Comparison of ENCODE assay signal across 22 mouse cellular contexts in genomic region chr9:30344866-30345265, GRCm38 (mm10).
DNase-seq lines count a peak whose midpoint lies in the region; ATAC-seq and TF ChIP-seq lines count a peak whose summit lies in the region.
"Had no signal": no experiment of that assay in that cellular context is flagged by ENCODE, and none has a peak within 500 bp of the region (broad histone marks: within the 10 kb centered on the region; RNA-seq: fewer than 3 reads in every experiment).

No protein-coding gene starts in this region.

- H3K4me3 ChIP-seq in forebrain, embryonic 14.5 days (ENCODE audit: low read depth, low read length): no peak overlapping the region
- no peak overlapping the region for H3K4me3 ChIP-seq in forebrain, embryonic 11.5 days (ENCODE audit: low read depth, low read length)
- no peak overlapping the region for H3K4me3 ChIP-seq in forebrain, embryonic 16.5 days (replicated peaks; ENCODE audit: low read length)
- H3K4me3 ChIP-seq in forebrain, embryonic 12.5 days (replicated peaks): no peak overlapping the region
- H3K4me3 ChIP-seq: embryonic facial prominence, embryonic 10.5 days; embryonic facial prominence, embryonic 12.5 days had no signal

- no peak for TF ChIP-seq POLR2A in brain, embryonic 14.5 days (IDR thresholded peaks at IDR 0.05; ENCODE audit: borderline replicate concordance, extremely low read depth, insufficient read depth, insufficient read length, poor library complexity, severe bottlenecking)

- H3K36me3 ChIP-seq in forebrain, embryonic 14.5 days (ENCODE audit: control insufficient read depth, insufficient read depth, low read length): no peaks in the 10 kb centered on the region
- H3K36me3 ChIP-seq in forebrain, embryonic 11.5 days (ENCODE audit: control insufficient read depth, insufficient read depth, low read length): no peaks in the 10 kb centered on the region
- H3K36me3 ChIP-seq in forebrain, embryonic 16.5 days (ENCODE audit: control insufficient read depth, insufficient read depth): no peaks in the 10 kb centered on the region
- no peaks in the 10 kb centered on the region for H3K36me3 ChIP-seq in forebrain, embryonic 12.5 days (replicated peaks)
- H3K36me3 ChIP-seq: embryonic facial prominence, embryonic 10.5 days; embryonic facial prominence, embryonic 12.5 days; G1E had no signal

- no peak overlapping the region for H3K27ac ChIP-seq in forebrain, embryonic 14.5 days (ENCODE audit: low read depth, low read length)
- no peak overlapping the region for H3K27ac ChIP-seq in forebrain, embryonic 11.5 days (ENCODE audit: low read depth, low read length)
- H3K27ac ChIP-seq in forebrain, embryonic 16.5 days (ENCODE audit: low read length): no peak overlapping the region
- H3K27ac ChIP-seq in forebrain, embryonic 12.5 days: no peak overlapping the region
- H3K27ac ChIP-seq: embryonic facial prominence, embryonic 10.5 days; embryonic facial prominence, embryonic 12.5 days had no signal

- H3K4me2 ChIP-seq in forebrain, embryonic 14.5 days (ENCODE audit: low read length): no peak overlapping the region
- H3K4me2 ChIP-seq in forebrain, embryonic 11.5 days (ENCODE audit: low read depth, low read length, severe bottlenecking): no peak overlapping the region
- H3K4me2 ChIP-seq in forebrain, embryonic 16.5 days (ENCODE audit: low read length): no peak overlapping the region
- no peak overlapping the region for H3K4me2 ChIP-seq in forebrain, embryonic 12.5 days
- H3K4me2 ChIP-seq: embryonic facial prominence, embryonic 12.5 days had no signal

- TF ChIP-seq CTCF in brain, embryonic 14.5 days (IDR thresholded peaks at IDR 0.05; ENCODE audit: borderline replicate concordance, extremely low read depth, insufficient read depth, insufficient read length): no peak

- H3K9me3 ChIP-seq in forebrain, embryonic 14.5 days (replicated peaks; ENCODE audit: control insufficient read depth, low read length): no peaks in the 10 kb centered on the region
- no peaks in the 10 kb centered on the region for H3K9me3 ChIP-seq in forebrain, embryonic 11.5 days (ENCODE audit: control insufficient read depth, low read length)
- H3K9me3 ChIP-seq in forebrain, embryonic 16.5 days (ENCODE audit: control insufficient read depth, low read length): no peaks in the 10 kb centered on the region
- no peaks in the 10 kb centered on the region for H3K9me3 ChIP-seq in forebrain, embryonic 12.5 days
- H3K9me3 ChIP-seq: embryonic facial prominence, embryonic 10.5 days; embryonic facial prominence, embryonic 12.5 days; G1E had no signal

- H3K4me1 ChIP-seq in forebrain, embryonic 14.5 days (ENCODE audit: control insufficient read depth, insufficient read depth, low read length): no peaks in the 10 kb centered on the region
- no peaks in the 10 kb centered on the region for H3K4me1 ChIP-seq in forebrain, embryonic 11.5 days (replicated peaks; ENCODE audit: control insufficient read depth, insufficient read depth, low read length)
- H3K4me1 ChIP-seq in forebrain, embryonic 16.5 days (replicated peaks; ENCODE audit: control insufficient read depth, insufficient read depth, low read length): no peaks in the 10 kb centered on the region
- H3K4me1 ChIP-seq in forebrain, embryonic 12.5 days: no peaks in the 10 kb centered on the region
- H3K4me1 ChIP-seq: embryonic facial prominence, embryonic 10.5 days; embryonic facial prominence, embryonic 12.5 days had no signal

- no peaks in the 10 kb centered on the region for H3K27me3 ChIP-seq in forebrain, embryonic 14.5 days (replicated peaks; ENCODE audit: control insufficient read depth, insufficient read depth, low read length)
- H3K27me3 ChIP-seq in forebrain, embryonic 11.5 days (ENCODE audit: control insufficient read depth, insufficient read depth, low read length): no peaks in the 10 kb centered on the region
- H3K27me3 ChIP-seq in forebrain, embryonic 16.5 days (replicated peaks; ENCODE audit: control insufficient read depth, insufficient read depth, low read length): no peaks in the 10 kb centered on the region
- H3K27me3 ChIP-seq in forebrain, embryonic 12.5 days: no peaks in the 10 kb centered on the region
- H3K27me3 ChIP-seq: CH12.LX; embryonic facial prominence, embryonic 12.5 days had no signal

- no peak for ATAC-seq in forebrain, embryonic 14.5 days
- ATAC-seq in forebrain, embryonic 11.5 days (replicated peaks; ENCODE audit: low FRiP score): no peak
- peak; percentile 64 for ATAC-seq in forebrain, embryonic 16.5 days
- no peak for ATAC-seq in forebrain, embryonic 12.5 days (ENCODE audit: low FRiP score)
- ATAC-seq: activated CD4-positive, CD25-positive, alpha-beta regulatory T cell, adult 4 months; CD4-positive, CD25-positive, alpha-beta regulatory T cell, adult 4 months; Patski had no signal

- peak; percentile 24 for DNase-seq in forebrain, embryonic 14.5 days (ENCODE audit: low spot score)
- no peak for DNase-seq in forebrain, embryonic 11.5 days (ENCODE audit: low spot score)
- DNase-seq in brain, embryonic 14.5 days (ENCODE audit: low read depth): peak; percentile 37
- DNase-seq in right cerebral cortex, adult 18-20 months: no peak
- DNase-seq: adrenal gland, adult 8-10 months; adrenal gland, postnatal 14 days; adrenal gland, postnatal 36 days; B cell, adult 2 months; cerebellum, adult 11-12 months; cerebellum, adult 2 months; cerebellum, adult 9-10 months; cerebellum, postnatal 10 days; cerebellum, postnatal 25 days had no signal

- no peak overlapping the region for H3K9ac ChIP-seq in forebrain, embryonic 14.5 days (ENCODE audit: low read length)
- no peak overlapping the region for H3K9ac ChIP-seq in forebrain, embryonic 11.5 days (ENCODE audit: low read length)
- H3K9ac ChIP-seq in forebrain, embryonic 16.5 days (replicated peaks; ENCODE audit: low read depth, low read length): no peak overlapping the region
- H3K9ac ChIP-seq in forebrain, embryonic 12.5 days: no peak overlapping the region
- H3K9ac ChIP-seq: embryonic facial prominence, embryonic 12.5 days had no signal

- WGBS in forebrain, embryonic 14.5 days: 79% methylated on average over 2 of the region's 2 CpGs
- WGBS in forebrain, embryonic 11.5 days: 85% methylated on average over 2 of the region's 2 CpGs
- WGBS in forebrain, embryonic 16.5 days: 60% methylated on average over 2 of the region's 2 CpGs
- WGBS in forebrain, embryonic 12.5 days: 75% methylated on average over 2 of the region's 2 CpGs

Comparison
In these comparisons a context has a peak if more than half of its experiments do, and no peak if none do; other contexts are left out.
1. DNase-seq: peak in forebrain, embryonic 14.5 days (single experiment) and brain, embryonic 14.5 days (single experiment); none in forebrain, embryonic 11.5 days (single experiment) and right cerebral cortex, adult 18-20 months (single experiment).